Mouse (Mus musculus) kidney, embryonic 16.5 days (tissue): ENCODE results near the gene Agmat. TPM values are rescaled to one million over a fixed set of nuclear protein-coding genes. Genes with fewer than 3 reads are reported as not detected.
A peak's percentile ranks its signal among the peaks of the same experiment; 100 is the strongest.

ENCODE experiments used
- ATAC-seq: fragments of 200-750 bp; cut with Nextera tagmentation; 2 replicates; pipeline ENCODE4 v1.8.0; 2017; ENCODE audit warnings: moderate TSS enrichment; ENCODE audit not compliant: low FRiP score, low TSS enrichment
- H3K27ac ChIP-seq: fragments of 300-500 bp; sonication (generic); 2 replicates; pipeline ENCODE4 v1.5.1; 2014; ENCODE audit warnings: low read length
- H3K27me3 ChIP-seq: fragments of 300-500 bp; sonication (generic); 2 replicates; pipeline ENCODE4 v1.6.1; 2014; ENCODE audit warnings: low read length, control low read depth, mixed read lengths; ENCODE audit not compliant: insufficient read depth
- H3K36me3 ChIP-seq: fragments of 300-500 bp; sonication (generic); 2 replicates; pipeline ENCODE4 v1.6.1; 2014; ENCODE audit warnings: low read length, control low read depth, mixed read lengths; ENCODE audit not compliant: insufficient read depth
- H3K4me1 ChIP-seq: fragments of 300-500 bp; sonication (generic); 2 replicates; pipeline ENCODE4 v1.6.1; 2014; ENCODE audit warnings: low read length, control low read depth, mixed read lengths; ENCODE audit not compliant: insufficient read depth
- H3K4me2 ChIP-seq: fragments of 300-500 bp; sonication (generic); replicated peaks from 2 replicates; pipeline ENCODE4 v1.6.1; 2014; ENCODE audit warnings: low read depth, low read length
- H3K4me3 ChIP-seq: fragments of 300-500 bp; sonication (generic); 2 replicates; pipeline ENCODE4 v1.5.1; 2014; ENCODE audit warnings: mild to moderate bottlenecking, low read length
- H3K9ac ChIP-seq: fragments of 300-500 bp; sonication (generic); replicated peaks from 2 replicates; pipeline ENCODE4 v1.6.1; 2014; ENCODE audit warnings: low read length
- H3K9me3 ChIP-seq: fragments of 300-500 bp; sonication (generic); 2 replicates; pipeline ENCODE4 v1.6.1; 2016; ENCODE audit warnings: low read length, control low read depth
- WGBS: fragments of 180-500 bp; shearing (Covaris S2); extraction: QIAGEN DNeasy Blood & Tissue Kit; methylation state at CpG from one replicate; pipeline ENCODE4 v1.1.7; 2014; 5-methylcytosine and 5-hydroxymethylcytosine counted together
- polyA plus RNA-seq: library from polyadenylated mRNA; unstranded; fragments of >200 nt; fragmentation: Nextera tagmentation; extraction: Ambion mirVana; gene quantifications from 2 replicates; pipeline ENCODE4 v1.2.1, GENCODE M21; 2015

The Agmat gene
- polyA plus RNA-seq, 1 experiment from 2014 or later = 1.7 TPM

DNA sequence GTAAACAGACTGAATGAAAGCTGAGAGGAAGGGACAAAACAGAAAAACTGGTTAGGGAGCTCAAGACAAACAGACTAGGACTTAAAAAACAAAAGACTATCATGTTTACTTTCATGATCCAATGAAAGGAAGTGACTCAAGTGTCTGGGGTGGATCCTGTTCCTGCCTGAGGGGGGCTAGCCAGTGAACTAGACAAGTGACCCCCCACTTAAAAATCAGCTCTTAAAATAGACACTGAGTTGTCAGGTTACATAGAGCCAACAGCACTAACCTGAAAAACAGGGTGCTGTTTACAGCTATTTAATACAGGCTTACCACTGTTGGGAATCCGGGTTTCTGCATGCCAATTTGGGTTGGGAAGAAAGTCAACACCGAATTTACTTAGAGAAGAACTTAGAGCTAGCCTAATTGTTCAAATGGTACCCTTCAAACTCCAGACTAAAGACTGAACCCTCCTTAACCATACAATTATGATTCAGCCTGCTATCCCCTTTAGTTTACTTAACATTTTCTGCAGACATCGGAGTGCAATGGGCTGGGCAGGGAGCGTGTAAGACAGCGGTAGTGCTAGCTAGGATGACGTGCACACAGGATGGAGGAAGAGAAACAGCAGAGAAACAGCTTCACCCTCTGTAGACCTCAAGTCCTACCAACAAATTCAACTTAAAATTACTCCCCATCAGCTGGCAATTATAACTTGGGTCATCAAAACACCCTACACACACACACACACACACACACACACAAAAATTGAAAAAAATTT, 25.5 kb upstream of the Agmat start:
- Histone ChIP-seq H3K9ac (no peak overlapping the region; the same call in 1 of the 2 replicates), H3K9me3 (no peaks in the 10 kb centered on the region), H3K4me1 (peaks cover 48% of the 10 kb centered on the region), H3K4me3 (peak overlapping the region; percentile 98; the same call in 1 of the 2 replicates), H3K4me2 (peak overlapping the region; percentile 77), H3K36me3 (peaks cover 9% of the 10 kb centered on the region), H3K27ac (0 out of 2 replicates have a peak overlapping the region, but pooled peaks have one; percentile 26), H3K27me3 (no peaks in the 10 kb centered on the region)
- no peak for ATAC-seq
- WGBS = 60% methylated on average over 6 of the region's 6 CpGs

DNA sequence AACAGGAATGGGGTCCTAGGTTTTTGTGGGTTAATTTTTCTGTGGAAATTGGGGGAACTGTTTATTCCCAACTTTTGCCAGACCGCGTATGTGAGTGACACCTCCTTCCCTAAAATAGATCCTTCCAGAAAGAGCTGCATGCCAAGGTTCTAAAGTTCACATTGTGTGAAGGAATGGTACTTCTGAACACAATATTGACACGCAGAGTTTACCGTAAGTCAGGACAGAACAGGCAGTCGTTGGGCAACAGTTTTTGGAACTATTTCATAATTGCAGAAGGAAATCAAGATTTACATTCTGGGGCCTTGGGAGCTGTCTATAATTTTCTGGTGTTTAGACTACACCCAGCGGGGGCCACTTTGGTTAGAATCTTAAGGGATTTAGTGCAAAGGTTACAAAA, 24.5 kb upstream of the Agmat start:
- Histone ChIP-seq H3K9me3 (no peaks in the 10 kb centered on the region), H3K4me2 (peak overlapping the region; percentile 77), H3K36me3 (peaks cover 9% of the 10 kb centered on the region), H3K9ac (peak overlapping the region; percentile 99), H3K27ac (peak overlapping the region; percentile 97; the same call in 1 of the 2 replicates), H3K4me3 (peak overlapping the region; percentile 98), H3K4me1 (peaks cover 45% of the 10 kb centered on the region), H3K27me3 (no peaks in the 10 kb centered on the region)
- 54% methylated on average over 6 of the region's 6 CpGs for WGBS
- no peak for ATAC-seq

DNA sequence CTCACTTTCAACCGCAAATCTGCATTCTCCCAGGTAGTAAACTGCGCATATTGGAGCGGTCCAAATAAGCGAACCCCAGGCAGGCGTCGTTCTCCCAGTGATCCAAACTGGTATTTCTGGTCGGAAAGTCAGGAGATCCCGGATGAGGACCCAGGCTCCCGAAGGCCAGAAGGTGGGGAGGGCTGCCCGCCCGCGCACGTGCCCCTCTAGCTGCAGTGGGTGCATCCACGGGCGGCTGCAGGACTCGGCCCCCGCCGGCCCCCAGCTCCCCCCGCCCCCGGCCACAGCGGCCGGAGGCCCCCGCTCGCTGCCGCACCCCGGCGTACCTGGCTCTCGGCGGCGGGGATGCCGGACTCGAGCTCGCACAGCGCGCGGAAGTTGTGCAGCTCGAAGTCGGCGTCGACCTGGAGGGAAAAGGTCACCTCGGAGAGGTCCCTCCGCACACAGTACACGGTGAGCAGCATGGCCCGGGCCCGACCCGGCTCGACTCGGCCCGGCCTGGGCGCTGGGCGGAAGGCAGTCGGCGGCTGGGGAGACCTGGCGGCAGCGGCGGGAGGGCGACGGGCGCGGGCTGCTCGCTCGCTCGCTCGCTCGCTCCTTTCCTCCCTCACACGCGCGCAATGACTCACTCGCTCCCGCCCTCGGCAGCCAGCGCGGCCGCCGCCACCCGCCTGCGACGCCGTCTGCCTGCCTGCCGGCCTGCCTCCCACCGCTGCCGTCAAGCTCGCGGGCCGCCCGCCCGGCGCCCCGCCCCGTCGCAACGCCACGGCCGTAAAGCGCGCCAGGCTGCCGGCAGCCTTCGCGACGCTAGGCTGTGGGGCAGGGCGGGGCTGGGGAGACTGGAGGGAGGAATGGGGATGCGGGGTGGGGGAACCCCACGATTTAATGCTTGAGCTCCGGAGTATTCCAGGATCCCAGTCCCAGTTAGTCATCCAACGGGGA, 23.5 kb upstream of the Agmat start, which contains the start of gene Ddi2:
Gene Ddi2, minus strand, starts transcription at position 689 of the 942 bp plus-strand sequence.
- ATAC-seq = peak; percentile 92
- peak within 1 kb of the TSS; percentile 98 for H3K4me3 ChIP-seq
- H3K27ac ChIP-seq = peak within 1 kb of the TSS; percentile 97
- no peaks in the 10 kb centered on the region for H3K27me3 ChIP-seq
- H3K4me1 ChIP-seq = peaks cover 45% of the 10 kb centered on the region
- H3K9ac ChIP-seq = peak within 1 kb of the TSS; percentile 99
- WGBS = 1% methylated on average over 96 of the region's 105 CpGs
- H3K36me3 ChIP-seq = peaks cover 9% of the 10 kb centered on the region
- H3K4me2 ChIP-seq = peak within 1 kb of the TSS; percentile 77
- H3K9me3 ChIP-seq = no peaks in the 10 kb centered on the region

DNA sequence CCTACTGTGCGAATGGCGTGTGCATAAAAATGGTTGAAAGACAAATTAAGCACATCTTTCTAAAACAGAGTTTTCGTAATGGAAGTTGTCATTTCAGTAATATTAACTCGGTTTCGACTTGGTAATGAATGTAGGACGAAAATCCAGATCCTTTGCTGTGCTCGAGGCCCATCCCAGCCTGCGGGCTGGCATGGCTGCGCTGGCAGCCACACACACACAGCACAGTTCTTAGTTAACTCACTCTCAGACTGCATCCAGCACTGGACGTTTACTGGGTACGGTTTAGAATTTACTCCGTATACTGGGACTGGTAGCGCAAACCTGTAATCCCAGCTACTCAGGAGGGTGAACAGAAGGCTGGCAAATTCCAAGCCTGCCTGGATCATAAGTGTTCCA, 22.8 kb upstream of the Agmat start:
- Histone ChIP-seq H3K27ac (peak overlapping the region; percentile 97), H3K36me3 (peaks cover 9% of the 10 kb centered on the region), H3K27me3 (no peaks in the 10 kb centered on the region), H3K4me1 (peaks cover 45% of the 10 kb centered on the region), H3K9me3 (no peaks in the 10 kb centered on the region), H3K4me2 (peak overlapping the region; percentile 77), H3K9ac (peak overlapping the region; percentile 99), H3K4me3 (peak overlapping the region; percentile 98)
- 10% methylated on average over 13 of the region's 13 CpGs for WGBS
- ATAC-seq = peak; percentile 57

DNA sequence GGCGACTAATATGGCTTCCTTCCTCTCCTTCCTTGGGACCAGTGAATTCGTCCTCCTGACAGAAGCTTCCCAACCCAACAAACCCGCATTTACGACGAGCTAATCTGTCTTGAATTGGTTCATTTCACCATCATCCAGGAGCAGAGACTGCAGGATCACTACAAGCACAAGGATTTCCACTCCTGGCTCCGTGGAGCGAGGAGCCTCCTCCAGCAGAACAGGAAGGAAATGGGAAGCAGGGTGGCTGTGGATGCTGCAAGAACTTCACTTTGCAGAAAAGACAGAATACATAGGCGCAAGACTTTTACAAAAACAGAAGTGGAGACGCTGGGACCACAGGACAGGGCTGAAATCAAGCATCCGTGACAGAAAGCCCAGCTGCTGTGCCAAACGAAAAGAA, 21.9 kb upstream of the Agmat start:
- Histone ChIP-seq H3K27ac (peak overlapping the region; percentile 20; the same call in 1 of the 2 replicates), H3K4me3 (no peak overlapping the region), H3K4me2 (0 out of 2 replicates have a peak overlapping the region, but pooled peaks have one; percentile 1), H3K9me3 (no peaks in the 10 kb centered on the region), H3K36me3 (peaks cover 9% of the 10 kb centered on the region), H3K4me1 (peaks cover 41% of the 10 kb centered on the region), H3K27me3 (no peaks in the 10 kb centered on the region), H3K9ac (no peak overlapping the region)
- no peak for ATAC-seq
- WGBS = 37% methylated on average over 11 of the region's 11 CpGs

DNA sequence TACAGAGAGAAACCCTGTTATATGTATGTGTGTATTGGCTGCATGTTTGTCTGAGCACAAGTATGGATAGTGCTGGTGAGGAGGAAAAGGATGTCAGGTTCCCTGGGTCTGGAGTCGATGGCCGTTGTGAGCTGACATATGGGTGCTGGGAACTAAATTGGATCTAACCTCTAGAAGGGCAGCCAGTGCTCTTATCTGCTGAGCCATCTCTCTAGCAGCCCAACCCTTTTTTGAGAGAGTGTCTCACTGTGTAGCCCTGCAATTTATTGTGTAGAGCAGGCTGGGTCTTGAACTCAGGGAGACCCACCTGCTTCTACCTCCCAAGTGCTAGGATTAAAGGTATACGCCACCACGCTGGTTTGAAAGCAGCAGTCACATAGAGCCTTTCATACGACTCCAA, 21.2 kb upstream of the Agmat start:
- Histone ChIP-seq H3K27ac (peak overlapping the region; percentile 54; the same call in 1 of the 2 replicates), H3K36me3 (peaks cover 3% of the 10 kb centered on the region), H3K4me3 (no peak overlapping the region), H3K4me1 (peaks cover 36% of the 10 kb centered on the region), H3K9me3 (no peaks in the 10 kb centered on the region), H3K4me2 (no peak overlapping the region), H3K9ac (no peak overlapping the region), H3K27me3 (no peaks in the 10 kb centered on the region)
- WGBS = 75% methylated on average over 5 of the region's 5 CpGs
- ATAC-seq = no peak

DNA sequence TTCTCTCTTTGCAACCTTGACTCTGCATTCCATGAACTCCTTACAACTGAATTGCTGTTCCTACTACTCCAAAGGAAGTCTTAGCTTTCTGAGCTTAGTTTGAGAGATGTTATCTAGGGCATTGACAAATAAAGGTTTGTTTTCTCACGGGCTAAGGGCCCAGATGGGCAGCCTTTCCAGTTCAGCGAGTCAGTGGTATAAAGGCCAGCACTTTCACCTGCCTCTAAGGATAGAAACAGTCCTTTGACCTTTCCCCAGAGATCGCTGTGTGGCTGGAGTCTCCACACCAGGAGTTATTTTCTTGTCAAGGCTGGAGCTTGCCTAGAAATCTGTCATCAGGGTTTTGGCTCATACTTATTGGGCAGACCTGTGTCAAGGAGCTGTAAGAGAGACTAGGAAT, 20.7 kb upstream of the Agmat start:
- H3K27ac ChIP-seq = peak overlapping the region; percentile 54; the same call in 1 of the 2 replicates
- no peaks in the 10 kb centered on the region for H3K36me3 ChIP-seq
- ATAC-seq = no peak
- no peaks in the 10 kb centered on the region for H3K27me3 ChIP-seq
- H3K4me3 ChIP-seq = no peak overlapping the region
- H3K9ac ChIP-seq = no peak overlapping the region
- H3K4me1 ChIP-seq = peaks cover 31% of the 10 kb centered on the region
- no peak overlapping the region for H3K4me2 ChIP-seq
- 42% methylated on average over 3 of the region's 3 CpGs for WGBS
- no peaks in the 10 kb centered on the region for H3K9me3 ChIP-seq

DNA sequence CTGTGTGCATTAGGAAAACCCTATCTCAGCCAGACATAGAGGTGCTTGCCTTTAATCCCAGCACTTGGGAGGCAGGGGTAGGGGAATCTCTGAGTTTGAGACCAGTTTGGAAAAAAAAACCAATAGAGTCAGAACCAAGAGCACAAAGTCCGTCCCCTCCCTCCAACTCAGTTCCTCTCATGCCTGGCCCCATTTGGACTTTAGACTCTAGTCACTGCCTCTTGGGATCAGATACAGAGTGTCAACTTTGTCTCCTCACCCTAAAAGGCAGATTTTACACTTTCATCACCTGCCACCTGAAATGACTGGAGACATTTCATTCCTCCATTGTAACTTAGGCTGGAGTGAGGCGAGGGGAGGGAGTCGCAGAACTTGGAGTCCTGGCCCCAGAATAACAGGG, 17.2 kb upstream of the Agmat start:
- H3K4me1 ChIP-seq = peaks cover 10% of the 10 kb centered on the region; the same call in 1 of the 2 replicates
- H3K4me3 ChIP-seq = no peak overlapping the region
- H3K36me3 ChIP-seq = no peaks in the 10 kb centered on the region
- H3K9me3 ChIP-seq = no peaks in the 10 kb centered on the region
- H3K27ac ChIP-seq = no peak overlapping the region
- no peak for ATAC-seq
- WGBS = 77% methylated on average over 3 of the region's 3 CpGs
- H3K27me3 ChIP-seq = no peaks in the 10 kb centered on the region
- no peak overlapping the region for H3K9ac ChIP-seq
- H3K4me2 ChIP-seq = no peak overlapping the region

DNA sequence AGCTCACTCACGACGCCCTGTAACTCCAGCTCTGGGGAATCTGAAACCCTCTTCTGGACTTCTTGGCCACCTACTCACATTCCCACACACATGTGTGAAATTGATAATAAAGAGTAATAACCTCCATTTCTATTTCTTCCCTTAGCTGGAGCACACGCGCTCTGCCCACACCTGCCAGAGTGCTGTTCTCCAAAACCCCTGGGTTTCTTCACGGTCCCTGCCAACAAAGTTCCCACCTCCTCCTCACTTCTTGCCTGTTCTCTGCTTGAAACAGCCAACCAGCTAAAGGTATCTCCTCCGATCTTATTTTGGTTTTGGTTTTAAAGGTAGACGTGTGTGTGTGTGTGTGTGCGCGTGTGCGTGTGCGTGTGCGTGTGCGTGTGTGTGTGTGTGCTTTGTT, 16.1 kb upstream of the Agmat start:
- Histone ChIP-seq H3K27me3 (no peaks in the 10 kb centered on the region), H3K36me3 (no peaks in the 10 kb centered on the region), H3K4me3 (no peak overlapping the region), H3K4me2 (no peak overlapping the region), H3K4me1 (0 out of 2 replicates have a peak, but pooled peaks cover 3% of the 10 kb centered on the region), H3K9ac (no peak overlapping the region), H3K27ac (no peak overlapping the region), H3K9me3 (no peaks in the 10 kb centered on the region)
- ATAC-seq = no peak
- 80% methylated on average over 13 of the region's 13 CpGs for WGBS
